Mouse (Mus musculus) E14TG2a.4 (cell line): ENCODE results near the gene Xxylt1.

Source experiments
- CTCF ChIP-seq: conservative IDR thresholded peaks from 2 replicates; pipeline ENCODE4 v1.5.1; 2014; ENCODE audit warnings: low read length
- NANOG ChIP-seq: IDR thresholded peaks from 2 replicates; pipeline ENCODE4 v1.6.1; 2014; ENCODE audit warnings: borderline replicate concordance, low read length, mixed read lengths
- POU5F1 ChIP-seq: IDR thresholded peaks from 2 replicates; pipeline ENCODE4 v1.6.1; 2014; ENCODE audit warnings: low read length, borderline replicate concordance

GRCm38 (mm10) chr16:31017687-31018413 is 63.4 kb downstream of the Xxylt1 start:
- TF ChIP-seq CTCF (no peak), NANOG (no peak), POU5F1 (no peak)
